Mouse (Mus musculus): ENCODE measurements around the gene Gins2. TPM values are rescaled to one million over a fixed set of nuclear protein-coding genes. Genes with fewer than 3 reads are reported as not detected.

Gene Gins2
- total and polyA plus RNA-seq, 2 experiments from 2014 or later, result 8.4 to 18.1 TPM

GRCm38 (mm10) chr8:120535452-120536305, 53.4 kb downstream of the Gins2 start:
- ATAC-seq (ENCODE audit: low FRiP score) (no peak), DNase-seq (ENCODE audit: low spot score) (peak; percentile 69)
- peak overlapping the region; percentile 38; the same call in 1 of the 2 replicates for H3K27ac ChIP-seq (ENCODE audit: low read depth, low read length)
- H3K27me3 ChIP-seq (ENCODE audit: insufficient read depth, low read length), result no peaks in the 10 kb centered on the region
- TF ChIP-seq CTCF (IDR thresholded peaks at IDR 0.05), result no peak
- under 1% methylated on average over 72 of the region's 79 CpGs for WGBS
- peak overlapping the region; percentile 100 for H3K4me2 ChIP-seq (ENCODE audit: low read depth, low read length, poor library complexity, severe bottlenecking)
- H3K4me3 ChIP-seq (ENCODE audit: low read depth, low read length), result peak overlapping the region; percentile 64
- H3K4me1 ChIP-seq (ENCODE audit: insufficient read depth, low read length), result peaks cover 51% of the 10 kb centered on the region
- no peaks in the 10 kb centered on the region for H3K9me3 ChIP-seq (ENCODE audit: low read length)
- H3K36me3 ChIP-seq (ENCODE audit: insufficient read depth, low read length), result no peaks in the 10 kb centered on the region
- peak overlapping the region; percentile 59 for H3K9ac ChIP-seq (replicated peaks; ENCODE audit: low read length, poor library complexity, severe bottlenecking)

DNA sequence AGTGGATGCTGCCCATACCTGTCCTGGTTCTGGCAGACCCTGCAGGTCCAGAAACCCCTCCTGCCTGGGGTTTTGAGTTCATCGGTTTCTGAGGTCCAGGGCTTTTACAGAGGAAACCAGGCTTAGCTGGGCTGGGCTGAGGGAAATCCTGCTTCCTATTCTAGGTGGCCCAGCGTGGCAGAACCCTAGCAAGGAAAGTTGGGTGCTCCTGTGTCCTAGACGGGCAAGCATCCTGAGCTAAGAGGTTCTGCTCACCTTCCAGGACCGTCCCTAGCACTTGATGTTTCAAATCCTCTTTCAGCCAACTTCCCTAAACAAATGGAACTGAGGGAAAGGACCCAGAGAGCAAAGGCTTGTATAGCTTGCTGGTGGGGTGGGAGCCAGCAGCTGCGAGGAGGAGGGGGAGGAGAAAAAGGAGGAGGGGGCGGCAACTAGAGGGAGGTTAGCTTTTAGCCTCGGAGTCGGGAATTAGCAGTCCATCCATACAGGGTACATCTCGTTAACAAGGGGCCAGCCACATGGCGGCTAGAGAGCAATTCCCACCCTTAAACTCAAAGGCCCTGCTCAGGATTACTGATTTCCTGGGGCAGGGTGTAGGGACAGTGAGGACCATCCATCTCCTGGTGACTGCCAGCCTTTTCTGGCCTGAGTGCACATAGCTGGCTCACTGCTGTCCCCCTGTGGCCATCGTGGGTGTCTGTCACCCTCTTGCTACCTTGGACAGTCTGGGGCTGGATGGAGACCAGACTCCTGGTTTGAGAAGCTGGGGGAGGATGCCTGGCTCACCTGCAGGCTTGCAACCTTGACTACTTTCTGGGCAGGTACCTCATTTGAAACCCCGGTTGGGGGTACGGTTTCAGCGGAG, 54.4 kb downstream of the Gins2 start:
- ATAC-seq (ENCODE audit: low FRiP score), result peak; percentile 59
- Histone ChIP-seq H3K27ac (ENCODE audit: low read depth, low read length) (no peak overlapping the region), H3K4me2 (ENCODE audit: low read depth, low read length, poor library complexity, severe bottlenecking) (no peak overlapping the region), H3K36me3 (ENCODE audit: insufficient read depth, low read length) (no peaks in the 10 kb centered on the region), H3K4me3 (ENCODE audit: low read depth, low read length) (peak overlapping the region; percentile 64; the same call in 1 of the 2 replicates), H3K9me3 (ENCODE audit: low read length) (no peaks in the 10 kb centered on the region), H3K4me1 (ENCODE audit: insufficient read depth, low read length) (peaks cover 42% of the 10 kb centered on the region), H3K27me3 (ENCODE audit: insufficient read depth, low read length) (no peaks in the 10 kb centered on the region), H3K9ac (replicated peaks; ENCODE audit: low read length, poor library complexity, severe bottlenecking) (no peak overlapping the region)
- peak; percentile 99 for TF ChIP-seq CTCF (IDR thresholded peaks at IDR 0.05)
- DNase-seq (ENCODE audit: low spot score), result peak; percentile 94
- 15% methylated on average over 14 of the region's 14 CpGs for WGBS

DNA sequence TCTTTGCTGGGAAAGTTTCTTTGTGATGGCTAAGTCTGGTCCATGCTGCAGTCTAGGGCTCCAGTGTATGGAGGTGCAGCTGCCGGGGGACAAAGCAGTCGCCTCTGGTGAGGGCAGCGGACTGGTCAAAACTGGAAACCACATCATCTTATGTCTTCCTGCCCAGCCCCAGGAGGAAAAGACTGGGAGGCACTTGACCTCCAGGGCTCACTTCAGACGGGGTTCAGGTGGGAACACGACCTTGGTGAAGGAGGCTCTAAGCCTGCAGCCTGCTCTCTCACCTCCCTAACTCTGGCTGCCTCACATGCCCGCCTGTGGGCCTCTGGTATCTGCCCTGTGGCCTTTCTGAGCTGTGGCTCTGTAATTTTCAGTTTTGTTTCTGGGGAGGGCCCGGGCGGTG, 55.0 kb downstream of the Gins2 start:
- Histone ChIP-seq H3K27ac (ENCODE audit: low read depth, low read length) (no peak overlapping the region), H3K4me1 (ENCODE audit: insufficient read depth, low read length) (peaks cover 37% of the 10 kb centered on the region), H3K27me3 (ENCODE audit: insufficient read depth, low read length) (no peaks in the 10 kb centered on the region), H3K9ac (replicated peaks; ENCODE audit: low read length, poor library complexity, severe bottlenecking) (no peak overlapping the region), H3K4me3 (ENCODE audit: low read depth, low read length) (no peak overlapping the region), H3K9me3 (ENCODE audit: low read length) (no peaks in the 10 kb centered on the region), H3K4me2 (ENCODE audit: low read depth, low read length, poor library complexity, severe bottlenecking) (no peak overlapping the region), H3K36me3 (ENCODE audit: insufficient read depth, low read length) (no peaks in the 10 kb centered on the region)
- WGBS, result 39% methylated on average over 8 of the region's 8 CpGs
- ATAC-seq (ENCODE audit: low FRiP score) (no peak), DNase-seq (ENCODE audit: low spot score) (no peak)
- no peak for TF ChIP-seq CTCF (IDR thresholded peaks at IDR 0.05)

DNA sequence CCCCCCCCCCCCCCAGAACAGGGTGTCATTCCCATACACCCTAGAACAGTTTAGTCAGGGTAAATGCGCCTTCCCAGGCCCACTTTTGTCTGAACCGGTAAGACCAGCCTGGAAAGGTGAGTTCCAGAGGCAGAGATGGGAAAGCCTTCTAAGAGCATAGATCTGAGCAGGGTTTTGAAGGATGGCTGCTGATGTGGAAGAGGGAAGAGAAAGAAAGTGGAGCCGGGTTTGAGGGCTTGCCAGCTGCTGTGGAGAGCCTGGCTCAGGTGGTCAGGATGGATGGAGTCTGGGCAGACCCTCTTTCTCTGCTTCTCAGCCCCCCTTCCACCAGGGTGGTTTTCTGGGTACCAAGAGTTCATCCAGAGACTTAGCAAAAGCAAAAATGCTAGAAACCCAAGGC, 55.7 kb downstream of the Gins2 start:
- 40% methylated on average over 3 of the region's 3 CpGs for WGBS
- Histone ChIP-seq H3K4me1 (ENCODE audit: insufficient read depth, low read length) (peaks cover 31% of the 10 kb centered on the region), H3K36me3 (ENCODE audit: insufficient read depth, low read length) (no peaks in the 10 kb centered on the region), H3K9me3 (ENCODE audit: low read length) (no peaks in the 10 kb centered on the region), H3K27ac (ENCODE audit: low read depth, low read length) (no peak overlapping the region), H3K9ac (replicated peaks; ENCODE audit: low read length, poor library complexity, severe bottlenecking) (no peak overlapping the region), H3K27me3 (ENCODE audit: insufficient read depth, low read length) (no peaks in the 10 kb centered on the region), H3K4me2 (ENCODE audit: low read depth, low read length, poor library complexity, severe bottlenecking) (peak overlapping the region; percentile 33; the same call in 1 of the 2 replicates), H3K4me3 (ENCODE audit: low read depth, low read length) (no peak overlapping the region)
- ATAC-seq (ENCODE audit: low FRiP score) (no peak), DNase-seq (ENCODE audit: low spot score) (no peak)
- TF ChIP-seq CTCF (IDR thresholded peaks at IDR 0.05), result no peak

DNA sequence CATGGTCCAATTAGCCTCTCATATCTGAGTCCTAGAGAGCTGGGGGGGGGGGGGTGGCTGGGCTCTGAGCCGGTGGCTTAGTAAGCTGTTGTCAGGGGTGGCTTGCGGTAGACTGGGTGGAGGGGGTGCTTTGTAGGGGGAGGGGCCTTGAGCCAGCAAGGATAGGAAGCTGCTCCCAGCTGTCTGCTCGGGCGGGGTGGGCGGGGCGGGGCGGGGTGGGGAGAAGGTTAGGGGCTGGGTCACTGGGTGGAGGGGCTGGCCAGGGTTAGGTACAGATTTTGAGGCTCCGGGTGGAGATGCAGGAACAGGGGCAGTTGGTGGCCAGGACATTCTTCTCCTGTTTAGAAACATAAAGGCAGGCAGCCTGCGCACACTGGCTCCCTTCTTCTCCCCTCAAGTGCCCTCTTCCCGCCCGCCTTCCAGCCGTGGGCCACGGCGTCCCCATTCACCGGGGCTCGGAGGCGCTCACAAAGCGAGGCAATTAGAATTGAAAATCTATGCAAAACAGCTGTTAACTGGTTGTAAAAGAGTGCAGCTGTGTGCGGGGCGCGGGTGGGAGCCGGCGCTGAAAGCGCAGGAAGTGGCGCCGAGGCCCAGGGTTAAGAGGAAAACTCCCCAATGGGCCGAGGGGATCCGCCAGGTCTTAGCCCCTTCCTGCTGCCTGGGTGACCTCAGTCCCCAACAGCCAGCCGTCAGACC, 56.4 kb downstream of the Gins2 start:
- Histone ChIP-seq H3K9ac (replicated peaks; ENCODE audit: low read length, poor library complexity, severe bottlenecking) (no peak overlapping the region), H3K36me3 (ENCODE audit: insufficient read depth, low read length) (no peaks in the 10 kb centered on the region), H3K27ac (ENCODE audit: low read depth, low read length) (peak overlapping the region; percentile 18), H3K4me1 (ENCODE audit: insufficient read depth, low read length) (peaks cover 30% of the 10 kb centered on the region; the same call in 1 of the 2 replicates), H3K4me2 (ENCODE audit: low read depth, low read length, poor library complexity, severe bottlenecking) (peak overlapping the region; percentile 33; the same call in 1 of the 2 replicates), H3K4me3 (ENCODE audit: low read depth, low read length) (no peak overlapping the region), H3K9me3 (ENCODE audit: low read length) (no peaks in the 10 kb centered on the region), H3K27me3 (ENCODE audit: insufficient read depth, low read length) (no peaks in the 10 kb centered on the region)
- ATAC-seq (ENCODE audit: low FRiP score) (no peak), DNase-seq (ENCODE audit: low spot score) (peak; percentile 50)
- 7% methylated on average over 29 of the region's 29 CpGs for WGBS
- TF ChIP-seq CTCF (IDR thresholded peaks at IDR 0.05), result no peak

All from midbrain, postnatal 0 days (tissue).